Mouse (Mus musculus): ENCODE data around the gene H2-M1.

H2-M1 gene

DNA sequence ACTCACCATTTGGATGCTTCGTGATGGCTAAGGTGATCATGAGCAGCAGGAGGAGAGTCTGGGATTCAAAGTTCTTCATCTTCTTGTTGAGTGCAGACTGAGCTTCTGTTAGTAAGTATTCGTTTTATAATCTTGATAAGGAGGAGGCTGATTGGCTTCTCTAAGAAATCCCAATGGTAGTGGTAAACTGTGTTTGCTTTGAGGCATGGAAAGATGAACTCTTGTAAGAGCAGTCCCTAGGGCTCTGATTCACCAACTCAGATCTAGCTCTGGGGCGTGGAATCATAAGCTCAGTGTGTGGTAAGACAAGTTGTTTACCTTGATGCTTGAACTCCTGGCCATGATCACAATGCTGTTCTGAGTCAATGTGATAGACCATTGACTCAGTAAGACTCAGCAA lies at the start of gene H2-M1:
TSS of gene H2-M1 (minus strand) at position 101 of the 400 bp plus-strand sequence.
- no peak for DNase-seq (ENCODE audit: low spot score)

DNA sequence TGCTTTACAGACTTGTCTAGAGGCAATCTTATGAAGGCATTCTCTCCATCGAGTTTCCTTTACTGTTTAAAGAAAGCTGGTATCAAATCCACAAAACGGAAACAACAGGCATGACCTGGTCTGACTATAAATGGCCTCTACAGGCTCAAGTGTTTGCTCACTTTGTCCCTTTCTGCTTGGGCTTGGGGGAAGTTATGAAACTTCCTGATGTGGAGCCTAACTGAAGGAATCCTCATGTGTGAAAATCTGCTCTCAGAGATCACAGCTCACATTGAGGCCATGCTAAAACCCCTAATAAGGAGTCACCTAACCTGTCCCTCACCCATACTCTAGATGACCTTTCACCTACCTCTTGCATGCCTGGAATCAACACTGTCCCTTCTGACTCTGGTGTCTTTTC lies 25.7 kb upstream of the H2-M1 start:
- no peak for DNase-seq (ENCODE audit: low spot score)

DNA sequence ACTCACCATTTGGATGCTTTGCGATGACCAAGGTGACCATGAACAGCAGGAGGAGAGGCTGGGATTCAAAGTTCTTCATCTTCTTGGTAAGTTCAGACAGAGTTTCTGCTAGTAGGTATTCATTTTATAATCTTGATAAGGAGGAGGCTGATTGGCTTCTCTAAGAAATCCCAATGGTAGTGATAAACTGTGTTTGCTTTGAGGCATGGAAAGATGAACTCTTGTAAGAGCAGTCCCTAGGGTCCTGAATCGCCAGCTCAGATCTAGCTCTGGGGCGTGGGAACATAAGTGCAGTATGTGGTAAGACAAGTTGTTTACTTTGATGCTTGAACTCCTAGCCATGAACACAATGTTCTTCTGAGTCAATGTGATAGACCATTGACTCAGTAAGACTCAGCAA lies 29.5 kb downstream of the H2-M1 start, which contains the start of gene H2-M9:
TSS of gene H2-M9 (minus strand) at position 101 of the 400 bp plus-strand sequence.
- DNase-seq (ENCODE audit: low spot score), result no peak
